Mouse (Mus musculus): ENCODE data around the gene Cops7b.

DNA sequence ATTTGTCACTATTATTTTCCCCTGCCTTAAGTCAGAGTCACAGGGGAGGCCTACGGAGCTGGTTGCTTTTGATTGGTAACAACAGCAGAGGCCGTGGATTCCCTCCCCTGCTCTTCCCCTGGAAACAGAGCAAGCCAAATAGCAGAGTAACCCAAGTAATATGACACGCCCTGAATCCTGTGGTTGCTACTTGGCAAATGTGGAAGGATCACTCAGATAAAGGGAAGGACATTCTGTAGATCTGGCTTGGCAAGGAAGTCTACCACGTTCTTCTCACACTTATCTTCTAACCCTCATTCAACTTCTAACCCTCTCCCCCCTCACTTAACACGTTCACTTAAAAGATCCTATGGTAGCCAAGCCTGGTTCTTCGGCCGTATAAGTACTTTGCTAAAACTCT is 24.8 kb upstream of the Cops7b start:
- TF ChIP-seq POLR2A (IDR thresholded peaks at IDR 0.05; ENCODE audit: control insufficient read depth, low read depth, low read length) (no peak), CTCF (IDR thresholded peaks at IDR 0.05; ENCODE audit: control insufficient read depth, insufficient read depth, insufficient replicate concordance, low read depth, low read length) (no peak)

Data from testis, adult 2 months (tissue).